Mouse (Mus musculus) ES-E14 (cell line): ENCODE results near the gene Clic4. TPM values are rescaled to one million over a fixed set of nuclear protein-coding genes. Genes with fewer than 3 reads are reported as not detected.

Experiments used
- DNase-seq: peaks from one replicate; pipeline ENCODE4 v3.0.0-alpha.2; 2013; ENCODE audit warnings: low read depth, low spot score
- H3K27ac ChIP-seq: 2 replicates; pipeline ENCODE4 v1.5.1; 2012; ENCODE audit warnings: low read depth, mild to moderate bottlenecking, low read length, moderate library complexity, mixed read lengths; ENCODE audit not compliant: poor library complexity, insufficient read depth, severe bottlenecking
- H3K36me3 ChIP-seq: 2 replicates; pipeline ENCODE4 v1.6.1; 2012; ENCODE audit warnings: mild to moderate bottlenecking, low read length, moderate library complexity, mixed read lengths; ENCODE audit not compliant: control insufficient read depth, poor library complexity, insufficient read depth, severe bottlenecking
- H3K4me1 ChIP-seq, 2 experiments: fragments of 150-350 bp in 1 of 2; sonication (generic) in 1 of 2; 2 replicates each; pipeline ENCODE4 v1.6.1; 2012; ENCODE audit warnings: low read length in 2 of 2, mild to moderate bottlenecking in 1 of 2, mixed read lengths in 1 of 2; ENCODE audit not compliant: control insufficient read depth in 2 of 2, insufficient read depth in 2 of 2, poor library complexity in 1 of 2
- H3K4me3 ChIP-seq, 2 experiments: fragments of 150-350 bp in 1 of 2; sonication (generic) in 1 of 2; 2 replicates each; pipeline ENCODE4 v1.5.1; 2012; ENCODE audit warnings: low read length in 2 of 2, low read depth in 1 of 2, mild to moderate bottlenecking in 1 of 2, mixed read lengths in 1 of 2; ENCODE audit not compliant: insufficient read depth in 1 of 2, poor library complexity in 1 of 2, severe bottlenecking in 1 of 2
- H3K9ac ChIP-seq: 2 replicates; pipeline ENCODE4 v1.6.1; 2012; ENCODE audit warnings: low read depth, mild to moderate bottlenecking, low read length, mixed read lengths; ENCODE audit not compliant: poor library complexity, insufficient read depth, severe bottlenecking
- H3K9me3 ChIP-seq: fragments of 150-350 bp; sonication (generic); 2 replicates; pipeline ENCODE4 v1.6.1; 2012; ENCODE audit warnings: low read depth, mild to moderate bottlenecking, low read length; ENCODE audit not compliant: control insufficient read depth, insufficient read depth
- CHD2 ChIP-seq: IDR thresholded peaks from 2 replicates; pipeline ENCODE4 v1.6.1; 2014; ENCODE audit warnings: mild to moderate bottlenecking, low read depth, low read length, inconsistent platforms
- HCFC1 ChIP-seq: IDR thresholded peaks from 2 replicates; pipeline ENCODE4 v1.6.1; 2012; ENCODE audit warnings: low read length, inconsistent platforms, borderline replicate concordance; ENCODE audit not compliant: insufficient read depth
- MAFK ChIP-seq: IDR thresholded peaks from 2 replicates; pipeline ENCODE4 v1.6.1; 2014; ENCODE audit warnings: mild to moderate bottlenecking, low read depth, low read length, inconsistent platforms; ENCODE audit not compliant: insufficient read depth
- ZC3H11A ChIP-seq: IDR thresholded peaks from 2 replicates; pipeline ENCODE4 v1.6.1; 2012; ENCODE audit warnings: low read depth, mild to moderate bottlenecking, inconsistent platforms, low read length, borderline replicate concordance
- ZNF384 ChIP-seq: IDR thresholded peaks from 2 replicates; pipeline ENCODE4 v1.6.1; 2012; ENCODE audit warnings: low read depth, low read length, inconsistent platforms
- in situ Hi-C, 2 experiments: fragments of 600-800 bp; cut with MboI; formaldehyde crosslinking; loops; one replicate each; pipeline ENCODE4 v1.15.1; 2025; ENCODE audit warnings: low sequenced_read_pairs in 2 of 2, inconsistent platforms in 1 of 2; ENCODE audit not compliant: unreplicated experiment in 2 of 2
- total RNA-seq: library from RNA; depleted of rRNA; stranded (reverse); fragments of 300-350 nt; gene quantifications from 2 replicates; pipeline ENCODE4 v1.2.3, GENCODE M21; 2012

Clic4 gene
- total RNA-seq, 1 experiment = 69.3 TPM

DNA sequence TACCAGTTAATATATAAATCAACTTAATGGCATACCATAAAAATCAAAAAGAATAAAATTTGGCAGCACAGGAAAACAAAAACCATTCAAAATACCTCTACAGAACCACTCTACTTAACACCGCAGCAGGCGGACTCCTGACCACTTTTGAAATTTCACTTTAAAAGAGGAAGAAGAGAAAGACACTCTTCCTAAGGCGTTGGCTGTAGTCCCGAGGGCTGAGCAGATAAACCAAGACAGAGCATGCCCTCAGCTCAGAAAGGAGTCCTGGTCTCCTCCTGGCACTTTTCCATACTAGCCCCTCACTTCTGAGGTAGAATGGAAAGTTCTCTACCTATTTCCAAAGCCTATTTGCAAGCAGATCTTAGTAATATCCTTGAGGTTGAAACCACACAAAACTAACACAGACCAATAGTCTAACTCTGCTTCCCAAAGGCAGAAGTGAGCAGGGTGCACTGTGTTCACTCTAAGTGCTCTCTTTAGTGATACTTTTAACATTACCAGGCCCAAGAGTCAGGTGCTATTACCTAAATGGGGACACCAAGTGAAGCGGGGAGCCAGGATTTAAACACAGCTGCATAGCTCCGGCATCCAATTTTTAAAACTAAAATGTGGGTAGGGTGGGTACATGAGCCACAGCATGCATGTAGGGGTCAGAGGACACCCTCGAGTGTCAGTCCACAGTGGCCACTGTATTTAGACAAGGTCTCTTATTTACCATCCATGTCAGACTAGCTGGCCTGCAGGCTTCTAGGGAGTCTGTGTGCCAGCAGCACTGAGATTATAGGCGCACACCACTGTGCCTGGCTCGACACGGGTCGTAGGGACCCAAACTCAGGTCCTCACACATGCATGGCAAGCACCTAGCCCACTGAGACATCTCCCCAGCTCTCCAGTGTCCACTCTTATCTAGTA lies 15.8 kb downstream of the Clic4 start:
- H3K36me3 ChIP-seq = peaks cover 7% of the 10 kb centered on the region
- H3K9me3 ChIP-seq = no peaks in the 10 kb centered on the region
- no peak overlapping the region for H3K4me3 ChIP-seq
- no peak overlapping the region; the same call in 1 of the 2 replicates for H3K27ac ChIP-seq
- H3K4me1 ChIP-seq = peaks cover 8 to 22% of the 10 kb centered on the region in 2 experiments
- DNase-seq = no peak
- no peak for TF ChIP-seq CHD2
- no peak for TF ChIP-seq ZNF384
- no peak for TF ChIP-seq MAFK
- TF ChIP-seq ZC3H11A = no peak
- TF ChIP-seq HCFC1 = no peak
- in situ Hi-C loops = no loop called here
- H3K9ac ChIP-seq = no peak overlapping the region

DNA sequence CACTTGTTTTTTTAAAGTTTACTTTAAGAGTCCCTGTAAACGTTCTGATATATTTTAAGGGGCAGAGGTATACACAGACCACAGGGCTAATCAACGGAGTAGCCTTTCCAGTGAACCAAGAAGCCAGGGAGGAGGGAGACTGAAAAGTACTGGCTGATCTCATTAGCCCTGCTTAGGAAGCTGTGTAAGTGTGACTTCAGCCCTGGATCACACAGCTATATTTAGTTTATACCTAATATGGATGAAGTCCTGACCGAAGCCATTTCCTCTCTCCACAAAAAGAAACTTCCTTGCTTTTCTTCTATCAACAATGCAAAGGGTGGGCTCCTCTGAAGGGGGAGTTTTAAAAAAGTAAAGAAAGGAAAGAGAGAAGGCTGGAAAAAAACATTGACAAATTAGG lies 17.8 kb downstream of the Clic4 start:
- Histone ChIP-seq H3K4me3 (no peak overlapping the region), H3K36me3 (no peaks in the 10 kb centered on the region; the same call in 1 of the 2 replicates), H3K4me1 (peaks cover 19 to 29% of the 10 kb centered on the region in 2 experiments), H3K9me3 (no peaks in the 10 kb centered on the region), H3K27ac (no peak overlapping the region), H3K9ac (no peak overlapping the region)
- no peak for DNase-seq
- in situ Hi-C loops = no loop called here
- TF ChIP-seq CHD2 (no peak), ZC3H11A (no peak), HCFC1 (no peak), MAFK (no peak), ZNF384 (no peak)

DNA sequence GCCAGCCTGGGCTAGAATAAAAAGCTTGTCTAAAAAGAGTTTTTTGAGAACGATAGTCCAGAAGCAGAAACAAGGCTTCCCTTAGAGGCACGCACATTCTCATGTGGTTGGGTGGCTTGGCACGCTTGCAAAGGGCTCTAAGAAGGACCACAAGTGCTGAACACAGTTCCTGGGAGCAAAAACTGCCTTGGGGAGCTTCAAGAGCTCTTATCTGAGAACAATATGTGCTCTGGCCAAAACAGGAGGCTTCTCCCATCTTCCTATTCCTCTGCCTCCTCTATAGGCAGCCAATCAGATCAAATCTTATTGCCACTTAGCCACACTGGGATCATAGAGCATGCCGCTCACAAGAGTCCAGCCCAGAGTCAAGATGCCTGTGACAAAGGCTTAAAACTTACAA lies 18.3 kb downstream of the Clic4 start:
- Histone ChIP-seq H3K9me3 (no peaks in the 10 kb centered on the region), H3K9ac (no peak overlapping the region), H3K27ac (no peak overlapping the region), H3K36me3 (no peaks in the 10 kb centered on the region; the same call in 1 of the 2 replicates), H3K4me1 (peaks cover 19 to 29% of the 10 kb centered on the region in 2 experiments), H3K4me3 (no peak overlapping the region)
- in situ Hi-C loops = no loop called here
- no peak for DNase-seq
- no peak for TF ChIP-seq ZNF384
- no peak for TF ChIP-seq ZC3H11A
- TF ChIP-seq CHD2 = no peak
- TF ChIP-seq MAFK = no peak
- no peak for TF ChIP-seq HCFC1

DNA sequence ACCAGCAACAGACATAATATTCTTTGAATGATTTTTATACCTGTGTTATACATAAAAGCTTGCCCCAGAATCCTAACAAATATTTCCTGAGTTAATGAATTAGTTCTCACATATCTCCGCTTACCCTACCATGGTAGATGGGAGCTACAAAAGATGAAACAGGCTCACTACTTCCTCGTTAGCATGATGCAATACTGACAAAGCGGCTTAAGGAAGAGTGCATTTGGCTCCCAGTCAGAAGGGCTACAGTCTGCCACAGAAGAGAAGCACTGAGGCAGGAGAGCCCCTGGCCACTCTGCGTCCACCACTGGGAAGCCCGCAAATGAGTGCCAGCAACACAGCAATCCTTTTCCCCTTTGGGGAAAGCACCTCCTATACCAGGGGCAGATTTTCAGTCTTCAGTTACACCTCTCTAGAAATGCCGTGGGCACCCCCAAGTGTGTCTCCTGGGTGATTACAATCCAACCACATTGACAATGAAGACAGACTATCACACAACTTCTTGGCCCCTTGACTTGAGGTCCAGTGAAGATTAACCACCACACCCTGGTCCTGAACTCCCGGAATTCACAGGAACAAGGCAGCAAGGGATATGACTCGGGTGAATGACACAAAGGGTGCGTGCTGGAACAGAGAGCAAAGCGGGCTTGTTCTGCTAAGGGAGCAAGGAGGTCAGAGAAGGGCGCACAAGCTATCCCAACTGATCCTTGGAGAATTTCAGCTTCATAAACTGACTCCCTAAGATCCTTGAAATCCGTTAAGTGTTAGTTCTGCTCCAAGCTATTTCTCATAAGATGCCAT lies 19.2 kb downstream of the Clic4 start:
- no peak overlapping the region for H3K9ac ChIP-seq
- DNase-seq = no peak
- in situ Hi-C loops = no loop called here
- peaks cover 17 to 28% of the 10 kb centered on the region in 2 experiments for H3K4me1 ChIP-seq
- no peak overlapping the region for H3K27ac ChIP-seq
- no peak for TF ChIP-seq MAFK
- TF ChIP-seq ZC3H11A = no peak
- TF ChIP-seq HCFC1 = no peak
- TF ChIP-seq ZNF384 = no peak
- no peak for TF ChIP-seq CHD2
- no peak overlapping the region for H3K4me3 ChIP-seq
- H3K9me3 ChIP-seq = no peaks in the 10 kb centered on the region
- H3K36me3 ChIP-seq = no peaks in the 10 kb centered on the region; the same call in 1 of the 2 replicates
